Mouse (Mus musculus) cerebellum, adult (tissue): ENCODE results near the gene Prf1.
A peak's percentile ranks its signal among the peaks of the same experiment; 100 is the strongest.

Experiments used
- ATAC-seq: cut with Nextera tagmentation; 2 replicates; pipeline ENCODE4 v1.9.2; 2017; ENCODE audit warnings: mild to moderate bottlenecking, moderate library complexity, mixed read lengths; ENCODE audit not compliant: insufficient number of reproducible peaks, low FRiP score, low TSS enrichment

Gene Prf1

DNA sequence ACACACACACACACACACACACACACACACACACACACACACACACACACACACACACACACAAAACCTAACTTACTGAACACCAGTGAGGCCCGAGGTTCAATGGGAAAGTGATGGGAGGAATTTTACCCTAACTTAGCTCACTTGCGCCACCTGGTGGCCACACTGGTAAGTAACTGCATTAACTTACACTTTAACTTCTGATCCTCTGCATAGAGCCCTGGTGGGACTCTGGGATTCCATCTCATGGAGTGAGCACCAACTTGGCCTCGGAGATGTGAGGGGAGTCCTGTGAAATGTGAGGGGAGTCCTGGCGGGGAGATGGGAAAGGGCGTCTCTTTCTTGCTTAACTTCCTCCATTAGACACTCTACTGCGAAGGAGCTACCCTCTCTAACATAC, 38.5 kb downstream of the Prf1 start:
- peak; percentile 34; the same call in 1 of the 2 replicates for ATAC-seq

DNA sequence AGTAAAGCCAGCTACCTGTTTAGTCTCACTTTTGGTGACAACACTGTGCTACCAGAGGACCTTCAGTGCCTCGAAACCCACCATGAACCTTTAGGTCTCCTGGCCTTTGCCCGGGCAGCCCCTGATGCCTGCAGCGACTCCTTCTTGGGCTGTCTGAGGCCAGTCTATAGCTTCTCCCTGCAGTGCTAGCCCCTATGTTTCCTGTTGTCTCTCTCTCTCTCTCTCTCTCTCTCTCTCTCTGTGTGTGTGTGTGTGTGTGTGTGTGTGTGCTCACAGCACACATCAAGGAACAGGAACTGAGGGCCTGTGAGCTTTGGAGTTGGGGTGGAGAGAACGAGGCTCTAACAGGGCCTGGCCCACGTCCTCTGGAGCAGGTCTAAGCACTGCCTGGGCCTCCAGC, 39.0 kb downstream of the Prf1 start:
- ATAC-seq, result no peak

DNA sequence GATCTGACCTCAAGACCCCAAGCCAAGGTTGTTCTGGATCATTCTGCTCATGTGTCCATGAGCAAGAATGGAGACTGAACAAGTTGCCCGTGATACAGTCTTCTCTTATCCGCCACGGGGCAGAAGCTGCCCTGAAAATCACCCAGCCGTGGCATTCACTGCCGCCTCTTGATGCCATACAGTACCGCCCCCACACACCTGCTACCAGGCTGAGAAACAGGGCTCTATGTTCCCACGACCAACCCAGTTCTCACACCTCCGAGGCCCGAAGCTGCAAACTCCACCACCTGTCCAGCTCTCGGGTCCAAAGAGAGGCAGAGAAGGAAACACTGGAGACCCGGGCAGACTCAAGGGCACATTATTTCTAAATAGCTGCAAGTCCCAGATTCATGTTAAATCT, 40.0 kb downstream of the Prf1 start:
- ATAC-seq, result no peak

DNA sequence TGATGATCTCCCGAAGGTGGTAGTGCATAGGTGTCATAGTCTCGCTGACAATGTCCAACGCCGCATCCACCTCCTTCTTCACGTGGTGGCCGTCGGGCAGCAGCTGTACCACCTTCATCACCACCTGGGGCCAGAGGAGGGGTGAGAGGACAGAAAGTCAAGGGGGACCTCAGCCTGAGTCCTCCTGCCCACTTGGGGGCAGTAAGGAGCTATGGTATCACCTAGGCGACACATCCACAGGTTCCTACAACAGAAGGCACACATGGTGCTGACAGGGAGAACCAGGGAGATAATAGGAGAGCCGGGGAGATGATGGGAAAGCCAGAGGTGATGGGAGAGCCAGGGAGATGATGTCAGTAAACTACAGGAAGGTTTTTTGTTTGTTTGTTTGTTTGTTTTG, 41.6 kb downstream of the Prf1 start:
- ATAC-seq, result no peak

DNA sequence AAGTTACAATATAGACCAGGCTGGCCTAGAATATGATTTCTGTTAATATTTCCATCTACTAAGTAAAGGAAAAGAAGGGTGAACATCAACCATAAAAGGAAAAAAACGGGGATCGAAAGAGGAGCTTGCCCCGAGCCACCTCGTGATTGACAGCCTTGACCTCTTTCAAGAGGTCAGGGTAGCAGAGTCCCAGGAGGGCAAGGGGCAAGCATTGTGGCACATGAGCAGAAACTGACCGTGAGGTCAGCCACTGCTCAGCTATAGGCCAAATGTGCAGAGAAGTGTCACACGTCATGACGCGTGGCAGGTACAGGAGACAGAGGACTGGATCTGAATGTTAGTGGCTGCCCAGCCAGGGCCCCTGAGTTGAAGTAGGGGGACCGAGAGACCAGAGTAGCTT, 42.6 kb downstream of the Prf1 start:
- ATAC-seq, result no peak

DNA sequence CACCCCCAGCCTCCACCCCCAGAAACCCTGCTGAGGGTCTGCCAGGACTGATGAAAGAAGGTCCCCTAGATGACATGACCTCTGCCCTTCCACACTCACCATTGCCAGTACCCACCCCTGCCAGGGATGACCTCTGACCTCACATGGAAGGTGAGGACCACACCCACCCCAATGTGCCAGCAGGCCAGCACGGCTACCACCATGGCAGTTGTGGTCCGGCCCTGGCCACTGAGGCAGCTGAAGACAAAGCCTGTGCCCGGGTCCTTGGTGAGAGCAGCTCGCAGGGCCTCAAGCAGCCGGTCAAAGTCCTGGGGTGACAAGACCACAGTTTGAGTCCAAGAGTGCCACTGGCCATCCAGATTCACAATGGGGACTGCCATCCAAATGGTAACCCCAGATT, 43.4 kb downstream of the Prf1 start:
- no peak for ATAC-seq

DNA sequence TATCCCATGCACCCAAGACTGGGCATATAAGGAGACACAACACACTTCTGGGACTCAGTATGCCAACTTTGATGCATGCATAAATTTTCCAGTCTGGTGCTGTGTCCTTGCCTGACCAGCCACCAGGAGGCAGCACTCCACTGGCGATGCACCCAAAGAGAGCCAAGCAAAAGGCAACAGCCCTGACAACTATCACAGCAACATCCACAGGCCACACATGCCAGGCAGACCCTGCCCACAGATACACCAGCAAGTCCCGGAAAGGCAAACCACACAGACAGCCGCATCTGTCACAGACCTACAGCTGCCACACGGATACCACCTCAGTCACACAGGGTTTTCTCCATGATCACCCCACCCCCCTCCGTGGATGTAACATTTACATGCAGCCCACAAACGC, 43.9 kb downstream of the Prf1 start:
- ATAC-seq, result no peak

DNA sequence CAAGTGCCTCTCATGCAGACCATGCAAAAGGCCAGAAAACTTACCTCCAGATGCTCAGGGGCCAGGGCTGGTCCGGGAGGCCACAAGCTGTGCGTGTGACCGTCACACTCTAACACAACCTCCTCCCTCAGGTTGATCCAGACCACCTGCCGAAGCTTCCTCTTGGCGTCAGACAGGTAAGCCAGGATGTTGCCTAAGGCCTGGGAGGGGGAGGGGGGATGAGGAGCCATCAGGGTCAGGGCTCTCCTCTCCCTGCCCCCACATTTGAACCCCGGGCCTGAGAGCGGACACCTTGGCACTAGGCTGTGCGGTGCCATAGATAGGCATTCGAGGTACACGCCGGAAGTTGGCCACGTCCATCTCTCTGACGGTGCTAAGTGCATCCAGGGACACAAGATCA, 45.1 kb downstream of the Prf1 start:
- ATAC-seq, result no peak

DNA sequence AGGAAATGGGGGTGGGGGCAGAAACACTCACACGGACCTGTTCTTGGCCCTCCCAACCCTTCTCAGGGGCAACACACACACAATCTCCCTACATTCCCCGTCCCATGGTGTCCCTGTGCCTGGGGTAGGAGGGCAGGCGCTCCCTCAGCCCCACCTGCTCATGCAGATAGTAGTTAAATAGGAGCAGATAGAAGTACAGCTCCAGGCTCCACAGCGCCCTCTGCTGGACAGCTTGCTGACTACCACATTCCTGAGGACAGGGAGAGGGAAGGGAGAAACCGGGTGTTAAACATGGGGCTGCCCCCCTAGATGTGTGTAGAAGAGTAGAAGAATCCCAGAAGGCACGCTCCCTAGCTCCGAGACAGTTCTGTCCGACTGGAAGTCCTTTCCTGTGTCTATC, 46.3 kb downstream of the Prf1 start:
- ATAC-seq, result 0 out of 2 replicates have a peak, but pooled peaks have one; percentile 39

DNA sequence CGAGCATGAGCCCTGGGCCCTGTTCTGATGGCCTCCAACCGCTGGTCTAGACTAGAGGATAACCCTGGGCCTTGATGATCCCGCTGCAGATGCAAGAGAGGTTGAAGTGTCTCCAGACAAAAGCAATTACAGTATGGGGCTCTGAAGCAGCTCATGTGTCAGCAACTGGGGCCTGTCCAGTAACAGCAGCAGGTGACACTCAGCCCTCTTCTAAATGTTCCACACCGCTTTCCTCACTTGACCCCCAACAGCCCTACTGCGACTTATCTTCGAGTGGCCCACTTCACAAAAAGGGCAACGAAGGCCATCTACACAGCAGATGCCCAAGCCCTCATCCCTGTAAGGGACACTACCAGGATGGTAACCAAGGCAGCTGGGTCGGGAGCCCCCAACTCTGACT, 47.5 kb downstream of the Prf1 start:
- ATAC-seq, result no peak

DNA sequence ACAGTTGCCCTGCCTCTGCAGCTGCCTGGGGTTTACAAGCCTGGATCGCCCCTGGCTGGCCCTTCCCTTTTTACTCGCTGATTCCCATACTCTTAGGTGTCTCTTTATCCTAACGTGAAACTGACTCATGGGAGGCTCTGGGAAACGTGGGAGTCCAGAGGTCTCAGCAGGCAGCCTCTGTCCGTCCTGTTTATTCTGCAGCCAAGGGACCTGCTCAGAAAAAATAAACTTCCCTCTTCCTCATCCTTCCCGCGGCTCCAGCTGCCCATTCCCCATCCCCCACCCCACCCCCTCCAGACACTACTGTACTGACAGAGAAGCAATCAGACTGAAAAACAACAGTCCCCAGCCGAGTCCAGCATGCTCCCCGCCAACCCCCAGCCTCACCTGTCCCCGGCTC, 48.7 kb downstream of the Prf1 start:
- ATAC-seq, result no peak

DNA sequence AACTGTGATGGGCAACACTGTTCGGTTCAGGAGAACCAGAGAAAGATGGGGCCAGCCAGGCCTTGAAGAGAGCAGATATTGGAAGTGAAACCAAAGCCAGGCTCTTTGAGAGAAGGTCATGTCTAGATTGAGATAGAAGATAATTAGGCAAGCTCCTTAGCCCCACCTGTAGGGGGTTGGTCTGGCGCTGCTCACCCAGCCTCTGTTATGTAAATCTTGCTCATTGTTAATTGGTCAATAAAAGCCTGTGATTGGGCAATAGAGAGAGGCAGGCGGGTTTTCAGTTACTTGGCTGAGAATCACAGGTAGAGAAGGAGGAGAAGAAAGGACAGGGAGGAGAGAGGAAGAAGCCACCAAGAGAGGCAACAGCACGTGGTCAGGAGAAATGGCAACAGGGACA, 53.6 kb downstream of the Prf1 start:
- ATAC-seq, result no peak
